Mouse (Mus musculus) heart, embryonic 14.5 days (tissue): ENCODE data around the gene Ntf3. TPM values are rescaled to one million over a fixed set of nuclear protein-coding genes. Genes with fewer than 3 reads are reported as not detected.

Source experiments
- ATAC-seq: fragments of 200-750 bp; cut with Nextera tagmentation; 2 replicates; pipeline ENCODE4 v1.8.0; 2017; ENCODE audit warnings: low read depth, moderate TSS enrichment; ENCODE audit not compliant: insufficient number of reproducible peaks, insufficient read depth, low FRiP score
- H3K27ac ChIP-seq, 2 experiments: fragments of 200-500 bp in 1 of 2; fragments of 300-500 bp in 1 of 2; sonication (generic) in 1 of 2; replicated peaks in 1 of 2; 2 replicates each; pipeline ENCODE4 v1.5.1; 2012 to 2014; ENCODE audit warnings: low read depth in 2 of 2, low read length in 2 of 2, control low read depth in 1 of 2, mild to moderate bottlenecking in 1 of 2, mixed read lengths in 1 of 2; ENCODE audit not compliant: control insufficient read depth in 1 of 2, insufficient read depth in 1 of 2
- H3K27me3 ChIP-seq: fragments of 300-500 bp; sonication (generic); 2 replicates; pipeline ENCODE4 v1.6.1; 2014; ENCODE audit warnings: mild to moderate bottlenecking, low read length, control low read depth; ENCODE audit not compliant: control insufficient read depth, insufficient read depth
- H3K36me3 ChIP-seq: fragments of 300-500 bp; sonication (generic); 2 replicates; pipeline ENCODE4 v1.6.1; 2014; ENCODE audit warnings: mild to moderate bottlenecking, control low read depth, low read length, mixed read lengths; ENCODE audit not compliant: control insufficient read depth, insufficient read depth
- H3K4me1 ChIP-seq, 2 experiments: fragments of 200-500 bp in 1 of 2; fragments of 300-500 bp in 1 of 2; sonication (generic) in 1 of 2; 2 replicates each; pipeline ENCODE4 v1.6.1; 2012 to 2014; ENCODE audit warnings: low read length in 2 of 2, control low read depth in 1 of 2, mixed read lengths in 1 of 2; ENCODE audit not compliant: control insufficient read depth in 2 of 2, insufficient read depth in 2 of 2
- H3K4me2 ChIP-seq: fragments of 300-500 bp; sonication (generic); 2 replicates; pipeline ENCODE4 v1.6.1; 2014; ENCODE audit warnings: mild to moderate bottlenecking, low read length
- H3K4me3 ChIP-seq, 2 experiments: fragments of 200-500 bp in 1 of 2; fragments of 300-500 bp in 1 of 2; sonication (generic) in 1 of 2; 2 replicates each; pipeline ENCODE4 v1.5.1; 2012 to 2014; ENCODE audit warnings: low read length in 2 of 2, mild to moderate bottlenecking in 2 of 2, control low read depth in 1 of 2, low read depth in 1 of 2, moderate library complexity in 1 of 2; ENCODE audit not compliant: control insufficient read depth in 1 of 2, insufficient read depth in 1 of 2
- H3K9ac ChIP-seq: fragments of 300-500 bp; sonication (generic); 2 replicates; pipeline ENCODE4 v1.6.1; 2014; ENCODE audit warnings: mild to moderate bottlenecking, low read length
- H3K9me3 ChIP-seq: fragments of 300-500 bp; sonication (generic); 2 replicates; pipeline ENCODE4 v1.6.1; 2016; ENCODE audit warnings: low read length, control low read depth; ENCODE audit not compliant: control insufficient read depth
- WGBS: fragments of 180-500 bp; shearing (Covaris S2); extraction: QIAGEN DNeasy Blood & Tissue Kit; methylation state at CpG from one replicate; pipeline ENCODE4 v1.1.7; 2014; 5-methylcytosine and 5-hydroxymethylcytosine counted together
- polyA plus RNA-seq: library from polyadenylated mRNA; unstranded; fragments of >200 nt; fragmentation: Nextera tagmentation; extraction: Ambion mirVana; gene quantifications from 2 replicates; pipeline ENCODE4 v1.2.1, GENCODE M21; 2014

The Ntf3 gene
- polyA plus RNA-seq, 1 experiment from 2014 or later: 8.5 TPM

DNA sequence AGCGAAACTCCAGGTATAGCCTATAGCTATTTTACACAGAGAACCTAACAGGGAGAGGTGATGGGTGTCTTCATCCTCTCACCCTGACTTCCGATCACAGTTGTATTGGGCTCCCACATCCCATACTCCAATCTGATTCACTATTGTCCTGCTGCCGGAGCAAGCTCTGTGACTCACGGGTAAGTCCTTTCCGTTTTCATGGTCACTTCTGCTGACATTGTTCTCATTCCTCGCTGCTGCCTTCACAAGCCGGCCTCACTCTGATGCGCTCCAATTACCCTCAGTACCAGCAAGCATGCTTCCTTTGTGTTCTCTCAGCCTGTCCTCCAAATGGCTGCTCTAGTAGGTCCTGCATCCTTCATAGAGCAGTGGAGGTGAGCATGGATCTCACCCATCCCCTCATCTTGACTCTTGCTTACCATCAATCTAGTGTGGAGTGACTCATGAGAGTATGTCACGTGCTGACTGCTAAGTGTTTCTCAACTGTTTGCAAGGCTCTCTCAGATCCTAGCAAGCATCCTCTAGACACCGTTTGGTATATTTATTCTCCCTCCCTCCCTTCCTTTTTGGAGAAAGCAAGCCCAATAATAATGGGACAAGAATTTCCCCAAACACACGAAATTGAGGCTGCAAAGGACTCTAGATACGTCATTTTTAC, 61.5 kb downstream of the Ntf3 start:
- 54% methylated on average over 12 of the region's 12 CpGs for WGBS
- no peak overlapping the region for H3K27ac ChIP-seq
- H3K36me3 ChIP-seq: peaks cover 5% of the 10 kb centered on the region; the same call in 1 of the 2 replicates

DNA sequence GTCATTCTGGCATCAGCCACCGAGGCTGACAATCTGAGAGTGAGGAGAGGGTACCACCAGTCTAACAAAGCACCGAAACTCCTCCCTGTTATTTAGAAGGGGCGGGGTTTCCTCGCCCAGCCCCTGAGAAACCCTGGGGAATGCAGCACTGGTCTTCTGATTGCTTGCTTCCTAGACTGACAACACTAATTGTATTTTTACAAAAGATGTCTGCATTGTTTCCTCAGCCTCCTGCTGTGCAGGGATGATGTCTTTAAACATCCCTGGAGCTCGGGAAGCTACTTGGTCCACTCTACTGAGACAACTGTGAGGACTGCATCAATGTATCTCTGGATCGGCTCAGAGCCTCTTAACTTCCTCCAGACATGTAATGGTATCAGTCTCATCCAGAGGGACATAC, 64.1 kb downstream of the Ntf3 start:
- no peak overlapping the region for H3K4me3 ChIP-seq

More for the DNA sequence above, 61.5 kb downstream of the Ntf3 start:
- Histone ChIP-seq H3K9me3 (0 out of 2 replicates have a peak, but pooled peaks cover 2% of the 10 kb centered on the region), H3K4me1 (peaks cover 10 to 23% of the 10 kb centered on the region in 2 experiments), H3K4me2 (no peak overlapping the region), H3K9ac (no peak overlapping the region), H3K4me3 (no peak overlapping the region), H3K27me3 (no peaks in the 10 kb centered on the region)
- no peak for ATAC-seq

DNA sequence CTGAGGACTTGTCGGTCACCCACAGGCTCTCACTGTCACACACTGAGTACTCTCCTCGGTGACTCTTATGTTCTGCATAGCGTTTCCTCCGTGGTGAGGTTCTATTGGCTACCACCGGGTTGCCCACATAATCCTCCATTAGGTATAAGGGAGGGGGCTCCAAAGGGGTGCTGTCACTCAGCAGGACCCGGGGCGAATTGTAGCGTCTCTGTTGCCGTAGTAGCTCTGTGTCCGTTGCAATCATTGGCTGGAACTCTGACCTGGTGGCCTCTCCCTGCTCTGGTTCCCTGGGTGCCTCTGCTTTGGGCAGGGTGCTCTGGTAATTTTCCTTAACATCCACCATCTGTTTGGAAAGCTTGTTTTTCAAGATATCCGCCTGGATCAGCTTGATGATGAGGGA, 64.7 kb downstream of the Ntf3 start:
- no peak overlapping the region for H3K27ac ChIP-seq

More for the DNA sequence above, 64.1 kb downstream of the Ntf3 start:
- no peaks in the 10 kb centered on the region for H3K27me3 ChIP-seq
- H3K36me3 ChIP-seq: peaks cover 6% of the 10 kb centered on the region; the same call in 1 of the 2 replicates
- H3K9ac ChIP-seq: no peak overlapping the region
- no peak overlapping the region for H3K4me2 ChIP-seq
- 0 out of 2 replicates have a peak, but pooled peaks cover 2% of the 10 kb centered on the region for H3K9me3 ChIP-seq
- peaks cover 10 to 23% of the 10 kb centered on the region in 2 experiments for H3K4me1 ChIP-seq
- no peak overlapping the region for H3K27ac ChIP-seq
- 83% methylated on average over 6 of the region's 6 CpGs for WGBS
- no peak for ATAC-seq

GRCm38 (mm10) chr6:126100579-126100978, 66.1 kb downstream of the Ntf3 start:
- Histone ChIP-seq H3K27me3 (no peaks in the 10 kb centered on the region), H3K9ac (no peak overlapping the region), H3K4me1 (peaks cover 16 to 28% of the 10 kb centered on the region in 2 experiments), H3K9me3 (0 out of 2 replicates have a peak, but pooled peaks cover 2% of the 10 kb centered on the region), H3K4me3 (no peak overlapping the region), H3K36me3 (peaks cover 6% of the 10 kb centered on the region; the same call in 1 of the 2 replicates), H3K27ac (no peak overlapping the region), H3K4me2 (no peak overlapping the region)
- 92% methylated on average over 1 of the region's 1 CpGs for WGBS
- no peak for ATAC-seq

More for the DNA sequence above, 64.7 kb downstream of the Ntf3 start:
- Histone ChIP-seq H3K27me3 (no peaks in the 10 kb centered on the region), H3K4me1 (peaks cover 10 to 24% of the 10 kb centered on the region in 2 experiments), H3K36me3 (peaks cover 6% of the 10 kb centered on the region; the same call in 1 of the 2 replicates), H3K4me2 (no peak overlapping the region), H3K4me3 (no peak overlapping the region), H3K9ac (no peak overlapping the region), H3K9me3 (0 out of 2 replicates have a peak, but pooled peaks cover 2% of the 10 kb centered on the region)
- WGBS: 88% methylated on average over 11 of the region's 11 CpGs
- ATAC-seq: no peak

DNA sequence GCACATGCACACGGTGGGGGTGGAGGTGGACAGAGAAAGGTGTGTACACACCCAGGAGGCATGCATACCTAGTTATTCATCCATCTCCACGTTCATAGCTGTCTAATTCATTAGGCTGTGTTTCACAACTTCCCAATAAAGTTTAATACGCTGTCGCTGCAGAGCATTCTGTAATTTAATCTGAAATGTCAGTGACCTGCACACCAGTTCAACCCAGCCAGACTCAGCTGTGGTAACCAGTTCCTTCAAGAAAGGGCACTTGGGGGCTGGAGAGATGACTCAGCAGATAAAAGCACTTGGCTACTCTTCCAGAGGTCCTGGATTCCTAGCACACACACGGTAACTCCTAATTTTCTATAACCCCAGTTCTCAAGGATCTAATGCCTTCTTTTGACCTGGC, 69.2 kb downstream of the Ntf3 start:
- Histone ChIP-seq H3K27me3 (no peaks in the 10 kb centered on the region), H3K9ac (no peak overlapping the region), H3K36me3 (peaks cover 6% of the 10 kb centered on the region; the same call in 1 of the 2 replicates), H3K9me3 (0 out of 2 replicates have a peak, but pooled peaks cover 2% of the 10 kb centered on the region), H3K27ac (peak overlapping the region in 1 of 2 experiments; percentile 88; a peak in 2 of 4 replicates), H3K4me2 (no peak overlapping the region), H3K4me1 (peaks cover 18 to 21% of the 10 kb centered on the region in 2 experiments), H3K4me3 (no peak overlapping the region)
- ATAC-seq: no peak
- WGBS: 81% methylated on average over 5 of the region's 5 CpGs

- H3K4me2 ChIP-seq: peak overlapping the region; percentile 11
- H3K9ac ChIP-seq: no peak overlapping the region
- ATAC-seq: peak; percentile 74
- H3K4me3 ChIP-seq: no peak overlapping the region
- H3K36me3 ChIP-seq: peaks cover 6% of the 10 kb centered on the region; the same call in 1 of the 2 replicates
- H3K9me3 ChIP-seq: 0 out of 2 replicates have a peak, but pooled peaks cover 2% of the 10 kb centered on the region
- peaks cover 18 to 21% of the 10 kb centered on the region in 2 experiments for H3K4me1 ChIP-seq
- H3K27ac ChIP-seq: peak overlapping the region; percentile 88 to 92
- 7% methylated on average over 13 of the region's 13 CpGs for WGBS
- H3K27me3 ChIP-seq: no peaks in the 10 kb centered on the region
Measured at GRCm38 (mm10) chr6:126096085-126096484, 70.6 kb downstream of the Ntf3 start.

DNA sequence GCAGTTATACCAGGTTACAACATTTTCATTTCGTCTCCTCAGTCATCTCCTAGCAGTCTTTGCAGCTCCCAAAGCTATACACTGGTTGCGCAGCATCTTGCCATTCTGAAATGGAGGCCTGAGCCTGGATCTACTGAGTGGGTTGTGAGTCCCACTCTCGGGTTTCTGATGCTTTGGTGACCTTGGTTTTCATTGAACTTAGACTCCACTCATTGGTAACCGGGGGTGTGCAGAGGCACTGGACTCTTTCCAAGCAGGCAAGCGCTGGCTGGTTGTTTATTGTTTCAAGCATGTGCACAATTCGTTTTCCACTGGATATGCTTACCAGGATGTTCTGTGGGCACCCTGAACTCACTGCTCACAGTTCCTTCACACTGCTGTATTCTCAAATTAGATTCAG, 71.7 kb downstream of the Ntf3 start:
- H3K4me3 ChIP-seq: no peak overlapping the region
- ATAC-seq: no peak
- H3K4me1 ChIP-seq: peaks cover 18 to 21% of the 10 kb centered on the region in 2 experiments
- WGBS: 73% methylated on average over 6 of the region's 6 CpGs
- no peaks in the 10 kb centered on the region for H3K27me3 ChIP-seq
- no peaks in the 10 kb centered on the region for H3K36me3 ChIP-seq
- no peak overlapping the region for H3K4me2 ChIP-seq
- H3K27ac ChIP-seq: peak overlapping the region in 1 of 2 experiments; percentile 88; a peak in 2 of 4 replicates
- 0 out of 2 replicates have a peak overlapping the region, but pooled peaks have one; percentile 1 for H3K9ac ChIP-seq
- H3K9me3 ChIP-seq: no peaks in the 10 kb centered on the region
